Mouse (Mus musculus) G1E (cell line): ENCODE measurements around the gene Gpr149.

ENCODE experiments used
- GATA1 ChIP-seq: IDR thresholded peaks from 2 replicates; pipeline ENCODE4 v1.6.1; 2012; ENCODE audit warnings: borderline replicate concordance, low read length, inconsistent platforms, mixed read lengths
- POLR2AphosphoS5 ChIP-seq: IDR thresholded peaks from 2 replicates; pipeline ENCODE4 v1.6.1; 2012; ENCODE audit warnings: low read depth, low read length, inconsistent platforms; ENCODE audit not compliant: insufficient replicate concordance

DNA sequence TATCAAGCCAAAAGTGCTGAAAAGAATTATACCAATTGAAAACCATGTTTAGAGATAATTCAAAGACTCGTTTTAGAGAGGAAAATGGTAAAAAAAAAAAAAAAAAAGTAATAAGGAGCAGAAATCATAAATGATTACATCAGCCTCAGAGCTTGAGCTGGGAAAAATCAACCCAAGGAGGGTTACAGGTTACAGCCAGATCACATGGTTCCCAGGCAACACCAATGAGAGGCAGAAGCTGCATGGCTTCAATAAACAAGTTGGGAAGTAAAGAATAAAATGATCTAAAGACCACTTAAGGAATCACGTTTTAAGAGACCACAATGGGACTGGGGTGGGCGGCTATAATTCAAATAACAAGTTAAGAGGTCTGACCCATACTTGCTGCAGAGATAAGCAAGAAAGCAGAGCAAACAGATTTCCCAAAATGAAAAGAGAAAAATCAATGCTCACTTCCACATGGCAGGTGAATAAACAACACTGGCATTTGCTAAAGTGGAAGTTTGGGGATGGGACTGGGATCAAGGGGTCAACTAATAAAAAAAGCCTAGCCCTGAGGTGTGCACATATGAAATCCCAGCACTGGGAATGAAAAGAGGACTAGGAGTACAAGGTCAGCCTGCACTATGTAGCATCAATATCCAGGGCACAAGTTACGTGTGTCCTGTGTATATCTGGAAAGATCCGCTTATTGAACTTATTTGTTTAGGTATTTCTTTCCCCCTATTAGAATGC, 99.6 kb downstream of the Gpr149 start:
- TF ChIP-seq GATA1 = no peak
- no peak for TF ChIP-seq POLR2AphosphoS5
